Comparison of ENCODE assay signal across 7 mouse cellular contexts in genomic region chr6:114930038-114930591, GRCm38 (mm10). TPM values are rescaled to one million over a fixed set of nuclear protein-coding genes. Genes with fewer than 3 reads are reported as not detected.
A peak's percentile ranks its signal among the peaks of the same experiment; 100 is the strongest.
DNase-seq lines count a peak whose midpoint lies in the region; ATAC-seq and TF ChIP-seq lines count a peak whose summit lies in the region.

No protein-coding gene starts in this region.

- no peak for TF ChIP-seq CTCF in cerebellum, adult 2 months (IDR thresholded peaks at IDR 0.05; ENCODE audit: borderline replicate concordance, insufficient read depth, low read depth, low read length)

- ATAC-seq in monocyte, adult 5-6 weeks (replicated peaks; ENCODE audit: insufficient number of reproducible peaks, low FRiP score, low TSS enrichment, poor library complexity, severe bottlenecking): no peak

- DNase-seq in ovary, postnatal 36 days (ENCODE audit: low spot score): peak; percentile 34
- no peak for DNase-seq in ovary, postnatal 14 days (ENCODE audit: low spot score)
- peak; percentile 58 to 59 for DNase-seq in cerebellum, adult 2 months
- peak; percentile 82 for DNase-seq in kidney, adult 9 months
- DNase-seq in lung, postnatal 25 days (ENCODE audit: low spot score): peak; percentile 81
- DNase-seq in layer of hippocampus, postnatal 14 days (ENCODE audit: low spot score in 2 of 2): no peak

- H3K27ac ChIP-seq in cerebellum, adult 2 months (ENCODE audit: insufficient read depth, low read length): peak overlapping the region; percentile 40; the same call in 1 of the 2 replicates

- no peaks in the 10 kb centered on the region for H3K27me3 ChIP-seq in cerebellum, adult 2 months (ENCODE audit: control insufficient read depth, insufficient read depth, low read length)

- no peak for TF ChIP-seq POLR2A in cerebellum, adult 2 months (IDR thresholded peaks at IDR 0.05; ENCODE audit: borderline replicate concordance, insufficient read depth, low read length)

- no peak overlapping the region for H3K4me3 ChIP-seq in cerebellum, adult 2 months (replicated peaks; ENCODE audit: insufficient read depth, low read depth, low read length)

- WGBS in cerebellum, adult 2 months: 22% methylated on average over 11 of the region's 11 CpGs

- peaks cover 28% of the 10 kb centered on the region for H3K4me1 ChIP-seq in cerebellum, adult 2 months (ENCODE audit: control insufficient read depth, insufficient read depth, low read length)

RNA-seq across cellular contexts. Expression of gene Vgll4, which starts 39.7 kb away (rescaled TPM):
- polyA plus RNA-seq in cerebellum, adult 2 months (2012; rRNA removed): 22.3 and 23.9 TPM in 2 replicates
- 67.3 to 111 TPM (median 88.1 TPM) in 3 replicates for total RNA-seq in monocyte, adult 5-6 weeks (2017)
- 10 to 100 TPM; 33.3 to 36.2 TPM for total RNA-seq in layer of hippocampus, postnatal 14 days (2021)

Comparison
In these comparisons a context has a peak if more than half of its experiments do, and no peak if none do; other contexts are left out.
1. DNase-seq: peak in ovary, postnatal 36 days (single experiment), cerebellum, adult 2 months (2 of 2), kidney, adult 9 months (single experiment) and lung, postnatal 25 days (single experiment); none in ovary, postnatal 14 days (single experiment) and layer of hippocampus, postnatal 14 days (0 of 2).